Mouse (Mus musculus) thymus, adult 2 months (tissue): ENCODE results near the gene E2f7.

Experiments used
- CTCF ChIP-seq: fragments of 200-500 bp; IDR thresholded peaks from 2 replicates; pipeline ENCODE4 v1.5.1; 2012; ENCODE audit warnings: mild to moderate bottlenecking, control low read depth, low read length, moderate library complexity, borderline replicate concordance; ENCODE audit not compliant: control insufficient read depth, poor library complexity, insufficient read depth; ENCODE audit errors: extremely low read depth
- POLR2A ChIP-seq: fragments of 200-500 bp; IDR thresholded peaks from 2 replicates; pipeline ENCODE4 v1.6.1; 2012; ENCODE audit warnings: mild to moderate bottlenecking, low read length, control low read depth, moderate library complexity; ENCODE audit not compliant: control insufficient read depth, poor library complexity, insufficient read depth; ENCODE audit errors: extremely low read depth

DNA sequence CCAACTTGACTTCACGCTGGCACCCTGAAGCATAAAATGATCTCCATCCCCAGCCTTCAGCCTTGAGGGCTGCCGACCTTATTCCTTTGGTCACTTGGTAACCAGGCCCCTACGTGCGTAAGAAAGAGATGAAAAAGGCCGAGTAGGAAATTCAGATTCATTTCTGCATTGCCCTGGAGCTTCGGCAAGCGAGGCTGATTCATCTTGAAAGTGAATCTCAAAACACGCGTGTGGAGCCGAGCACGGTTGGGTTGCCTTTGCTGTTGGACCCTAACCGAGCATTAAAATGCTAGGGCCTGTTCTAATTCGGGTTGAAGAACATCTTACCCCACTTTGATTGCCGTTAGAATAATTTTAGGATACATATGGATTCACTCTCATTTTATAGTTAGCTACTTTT lies 28.6 kb downstream of the E2f7 start:
- TF ChIP-seq POLR2A (no peak), CTCF (no peak)
